Mouse (Mus musculus) kidney, postnatal 0 days (tissue): ENCODE measurements around the gene Fbxw20. TPM values are rescaled to one million over a fixed set of nuclear protein-coding genes. Genes with fewer than 3 reads are reported as not detected.

Experiments
- ATAC-seq: fragments of 200-750 bp; cut with Nextera tagmentation; replicated peaks from 2 replicates; pipeline ENCODE4 v1.8.0; 2017; ENCODE audit warnings: low read depth, moderate number of reproducible peaks, moderate TSS enrichment, moderate library complexity; ENCODE audit not compliant: low FRiP score
- DNase-seq: peaks from one replicate; pipeline ENCODE4 v3.0.0-alpha.2; 2016; ENCODE audit warnings: low spot score
- H3K27ac ChIP-seq: fragments of 300-500 bp; sonication (generic); 2 replicates; pipeline ENCODE4 v1.5.1; 2014; ENCODE audit warnings: mild to moderate bottlenecking
- H3K27me3 ChIP-seq: fragments of 300-500 bp; sonication (generic); 2 replicates; pipeline ENCODE4 v1.6.1; 2014; ENCODE audit warnings: low read length, mixed read lengths; ENCODE audit not compliant: insufficient read depth
- H3K36me3 ChIP-seq: fragments of 300-500 bp; sonication (generic); 2 replicates; pipeline ENCODE4 v1.6.1; 2014; ENCODE audit warnings: low read length, mixed read lengths; ENCODE audit not compliant: insufficient read depth
- H3K4me1 ChIP-seq: fragments of 300-500 bp; sonication (generic); replicated peaks from 2 replicates; pipeline ENCODE4 v1.6.1; 2014; ENCODE audit warnings: antibody characterized with exemption, low read length, mixed read lengths; ENCODE audit not compliant: insufficient read depth
- H3K4me2 ChIP-seq: fragments of 300-500 bp; sonication (generic); 2 replicates; pipeline ENCODE4 v1.6.1; 2014; ENCODE audit warnings: mild to moderate bottlenecking, low read length, moderate library complexity, mixed read lengths
- H3K4me3 ChIP-seq: fragments of 300-500 bp; sonication (generic); replicated peaks from 2 replicates; pipeline ENCODE4 v1.5.1; 2014; ENCODE audit warnings: low read depth, low read length
- H3K9ac ChIP-seq: fragments of 300-500 bp; sonication (generic); 2 replicates; pipeline ENCODE4 v1.6.1; 2014; ENCODE audit warnings: low read depth, low read length
- H3K9me3 ChIP-seq: fragments of 300-500 bp; sonication (generic); replicated peaks from 2 replicates; pipeline ENCODE4 v1.6.1; 2016; ENCODE audit warnings: low read length, inconsistent platforms, mixed read lengths
- CTCF ChIP-seq: IDR thresholded peaks from 2 replicates; pipeline ENCODE4 v1.5.1; 2016; ENCODE audit warnings: antibody characterized with exemption, low read depth, mild to moderate bottlenecking, moderate library complexity
- WGBS: fragments of 180-500 bp; shearing (Covaris S2); extraction: QIAGEN DNeasy Blood & Tissue Kit; methylation state at CpG from one replicate; pipeline ENCODE4 v1.1.7; 2014; 5-methylcytosine and 5-hydroxymethylcytosine counted together
- polyA plus RNA-seq: library from polyadenylated mRNA; unstranded; fragments of >200 nt; fragmentation: Nextera tagmentation; extraction: Ambion mirVana; gene quantifications from 2 replicates; pipeline ENCODE4 v1.2.1, GENCODE M21; 2015

Fbxw20 gene
- polyA plus RNA-seq, 1 experiment from 2014 or later = not detected

DNA sequence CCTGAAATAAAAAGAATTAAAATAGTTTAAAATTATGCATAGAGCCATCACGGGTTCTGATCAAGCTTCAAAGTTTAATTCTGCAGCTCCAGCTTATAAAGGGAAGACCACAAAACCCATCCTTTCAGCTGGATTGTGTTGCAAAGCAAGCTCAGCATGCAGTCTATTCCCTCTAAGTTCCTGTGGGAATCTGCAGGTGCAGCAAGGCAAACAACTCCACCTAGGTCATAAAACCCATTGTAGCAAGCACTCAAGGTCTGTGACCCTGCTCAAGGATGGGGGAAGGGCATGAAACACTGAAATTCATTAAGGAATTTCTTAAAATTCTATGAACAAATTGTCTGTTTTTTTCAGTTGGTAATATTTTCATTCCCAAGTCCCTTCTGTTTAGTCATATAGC is 57.3 kb downstream of the Fbxw20 start:
- no peak for TF ChIP-seq CTCF
- no peaks in the 10 kb centered on the region for H3K27me3 ChIP-seq
- H3K27ac ChIP-seq = no peak overlapping the region
- DNase-seq = no peak
- H3K4me3 ChIP-seq = no peak overlapping the region
- no peaks in the 10 kb centered on the region for H3K4me1 ChIP-seq
- ATAC-seq = no peak
- no peak overlapping the region for H3K4me2 ChIP-seq
- H3K9me3 ChIP-seq = no peaks in the 10 kb centered on the region
- H3K36me3 ChIP-seq = no peaks in the 10 kb centered on the region
- no peak overlapping the region for H3K9ac ChIP-seq
- WGBS = 73% methylated on average over 1 of the region's 1 CpGs

GRCm38 (mm10) chr9:109176301-109176700 is 58.3 kb downstream of the Fbxw20 start:
- Histone ChIP-seq H3K4me3 (no peak overlapping the region), H3K4me2 (no peak overlapping the region), H3K36me3 (no peaks in the 10 kb centered on the region), H3K9me3 (no peaks in the 10 kb centered on the region), H3K27ac (no peak overlapping the region), H3K4me1 (no peaks in the 10 kb centered on the region), H3K9ac (no peak overlapping the region), H3K27me3 (no peaks in the 10 kb centered on the region)
- TF ChIP-seq CTCF = no peak
- no peak for ATAC-seq
- DNase-seq = no peak
- WGBS = 86% methylated on average over 1 of the region's 1 CpGs

Other genes with a start within 250 kb of the Fbxw20 start
- gene Ucn2, start 248.7 kb downstream of the Fbxw20 start, polyA plus RNA-seq = 0.11 TPM in 1 of 2 replicates, not detected in the other
- 5.8 and 7.9 TPM in 2 replicates for gene Pfkfb4, start 243.0 kb downstream of the Fbxw20 start, polyA plus RNA-seq
- 122 and 123 TPM in 2 replicates for gene Shisa5, start 196.2 kb downstream of the Fbxw20 start, polyA plus RNA-seq
- 14.3 and 15.2 TPM in 2 replicates for gene Trex1, start 175.0 kb downstream of the Fbxw20 start, polyA plus RNA-seq
- 18.8 and 20.9 TPM in 2 replicates for gene Atrip, start 160.6 kb downstream of the Fbxw20 start, polyA plus RNA-seq
- gene Ccdc51, start 152.3 kb downstream of the Fbxw20 start, polyA plus RNA-seq = 12.9 and 13.8 TPM in 2 replicates
- 635 and 680 TPM in 2 replicates for gene Tma7, start 152.2 kb downstream of the Fbxw20 start, polyA plus RNA-seq
- 8.4 and 9.6 TPM in 2 replicates for gene Plxnb1, start 139.4 kb downstream of the Fbxw20 start, polyA plus RNA-seq
- gene Fbxw21, start 72.7 kb downstream of the Fbxw20 start, polyA plus RNA-seq = not detected in 2 replicates
- not detected in 2 replicates for gene Fbxw13, start 38.8 kb downstream of the Fbxw20 start, polyA plus RNA-seq
- not detected in 2 replicates for gene Fbxw14, start 52.9 kb upstream of the Fbxw20 start, polyA plus RNA-seq
- not detected in 2 replicates for gene Fbxw28, start 104.9 kb upstream of the Fbxw20 start, polyA plus RNA-seq
- 0.15 TPM in 1 of 2 replicates, not detected in the other for gene Fbxw22, start 169.5 kb upstream of the Fbxw20 start, polyA plus RNA-seq
- gene Fbxw16, start 214.4 kb upstream of the Fbxw20 start, polyA plus RNA-seq = not detected in 2 replicates